Mouse (Mus musculus) cerebellum, postnatal 4 days (tissue): ENCODE data around the gene Os9.
"Not testable (repeated sequence)": the region's sequence is repeated elsewhere in the genome, so short reads cannot be mapped to it uniquely, and the experiment has no call there.

Source experiments
- DNase-seq, 2 experiments: peaks; one replicate each; pipeline ENCODE4 v3.0.0; 2022; ENCODE audit warnings: low spot score in 2 of 2, mixed read lengths in 1 of 2

Os9 gene

GRCm38 (mm10) chr10:127063913-127064870 lies 56.7 kb downstream of the Os9 start:
- no peak for DNase-seq

GRCm38 (mm10) chr10:127063239-127063872 lies 57.6 kb downstream of the Os9 start, which contains the start of gene Cdk4:
Gene Cdk4, plus strand, starts transcription at chr10:127063534.
- DNase-seq = peak; percentile 99

GRCm38 (mm10) chr10:127062503-127062902 lies 58.4 kb downstream of the Os9 start:
- DNase-seq = no peak

GRCm38 (mm10) chr10:127062101-127062500 lies 58.8 kb downstream of the Os9 start:
- not testable (repeated sequence) for DNase-seq

GRCm38 (mm10) chr10:127061513-127061912 lies 59.4 kb downstream of the Os9 start:
- DNase-seq = no peak

- DNase-seq = no peak
Observed at GRCm38 (mm10) chr10:127061085-127061484, 59.8 kb downstream of the Os9 start.

- DNase-seq = peak in 1 of 2 experiments; percentile 72
Observed at GRCm38 (mm10) chr10:127059968-127060916, 60.7 kb downstream of the Os9 start, which contains the start of gene March9. Gene March9, minus strand, starts transcription at chr10:127060184.

GRCm38 (mm10) chr10:127059174-127059967 lies 61.6 kb downstream of the Os9 start:
- DNase-seq = no peak

- no peak for DNase-seq
Observed at GRCm38 (mm10) chr10:127058708-127059107, 62.2 kb downstream of the Os9 start.

- peak; percentile 72 to 86 for DNase-seq
Observed at GRCm38 (mm10) chr10:127058161-127058560, 62.8 kb downstream of the Os9 start.

- DNase-seq = no peak
Observed at GRCm38 (mm10) chr10:127056490-127056889, 64.4 kb downstream of the Os9 start.

- DNase-seq = no peak
Observed at GRCm38 (mm10) chr10:127055406-127055805, 65.5 kb downstream of the Os9 start.

GRCm38 (mm10) chr10:127054646-127055045 lies 66.3 kb downstream of the Os9 start:
- no peak for DNase-seq

- no peak for DNase-seq
Observed at GRCm38 (mm10) chr10:127050119-127050474, 70.8 kb downstream of the Os9 start.

GRCm38 (mm10) chr10:127049395-127050118 lies 71.4 kb downstream of the Os9 start:
- DNase-seq = no peak

- no peak for DNase-seq
Observed at GRCm38 (mm10) chr10:127048608-127049394, 72.1 kb downstream of the Os9 start.

GRCm38 (mm10) chr10:127047954-127048353 lies 73.0 kb downstream of the Os9 start, which contains the start of gene Cyp27b1:
Gene Cyp27b1, plus strand, starts transcription at chr10:127048250.
- DNase-seq = no peak
